Mouse (Mus musculus): ENCODE data around the gene Cldn9. TPM values are rescaled to one million over a fixed set of nuclear protein-coding genes. Genes with fewer than 3 reads are reported as not detected.

Cldn9 gene
- polyA plus RNA-seq, 1 experiment = 0.10 TPM

DNA sequence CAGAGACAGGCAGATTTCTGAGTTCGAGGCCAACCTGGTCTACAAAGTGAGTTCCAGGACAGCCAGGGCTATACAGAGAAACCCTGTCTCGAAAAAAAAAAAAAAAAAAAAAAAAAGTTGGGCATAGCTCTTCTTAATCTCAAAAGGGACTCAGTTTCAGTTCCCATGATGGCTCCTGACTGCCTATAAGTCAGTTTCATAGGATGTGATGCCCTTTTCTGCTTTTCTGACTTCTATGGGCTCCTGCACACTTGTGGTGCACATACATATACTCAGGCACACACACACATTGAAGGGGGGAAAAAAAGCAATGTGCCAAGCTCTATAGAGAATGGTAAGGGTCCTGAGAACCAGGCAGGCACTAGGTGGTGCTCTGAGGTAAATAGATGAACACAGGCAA, 30.5 kb downstream of the Cldn9 start:
- 75% methylated on average over 2 of the region's 2 CpGs for WGBS
- no peaks in the 10 kb centered on the region; the same call in 1 of the 2 replicates for H3K27me3 ChIP-seq (ENCODE audit: control insufficient read depth, insufficient read depth, low read length)
- TF ChIP-seq CTCF (IDR thresholded peaks at IDR 0.05; ENCODE audit: extremely low read depth, insufficient read length, insufficient replicate concordance, low read depth, low read length) (no peak), POLR2A (IDR thresholded peaks at IDR 0.05; ENCODE audit: low read depth, low read length) (no peak)
- no peak overlapping the region for H3K27ac ChIP-seq (ENCODE audit: insufficient read depth, low read depth, low read length)
- no peaks in the 10 kb centered on the region for H3K36me3 ChIP-seq (ENCODE audit: control insufficient read depth, insufficient read depth, low read length)
- H3K4me1 ChIP-seq (ENCODE audit: control insufficient read depth, insufficient read depth, insufficient read length, low read length) = no peaks in the 10 kb centered on the region
- H3K4me3 ChIP-seq (ENCODE audit: low read depth, low read length) = no peak overlapping the region

DNA sequence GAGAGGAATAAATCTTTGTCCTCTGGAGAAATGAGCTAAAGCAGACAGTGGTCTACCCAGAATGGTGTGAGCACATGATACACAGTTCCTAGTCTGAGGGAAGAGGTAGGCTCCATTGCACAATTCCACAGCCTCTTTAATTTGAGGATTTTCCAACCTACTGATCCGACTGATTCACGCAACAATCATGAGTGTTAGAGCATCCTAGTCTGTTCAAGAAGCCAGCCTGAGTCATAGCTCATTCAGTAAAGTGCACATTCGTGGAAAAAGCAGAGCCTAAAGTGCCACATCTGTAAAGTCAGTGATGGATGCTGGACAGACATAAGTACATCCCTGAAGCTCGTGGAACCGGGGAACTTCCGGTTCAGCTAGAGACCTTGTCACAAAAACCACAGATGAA, 32.5 kb downstream of the Cldn9 start:
- Histone ChIP-seq H3K4me3 (ENCODE audit: low read depth, low read length) (no peak overlapping the region), H3K27ac (ENCODE audit: insufficient read depth, low read depth, low read length) (no peak overlapping the region), H3K27me3 (ENCODE audit: control insufficient read depth, insufficient read depth, low read length) (no peaks in the 10 kb centered on the region; the same call in 1 of the 2 replicates), H3K4me1 (ENCODE audit: control insufficient read depth, insufficient read depth, insufficient read length, low read length) (no peaks in the 10 kb centered on the region), H3K36me3 (ENCODE audit: control insufficient read depth, insufficient read depth, low read length) (no peaks in the 10 kb centered on the region)
- TF ChIP-seq CTCF (IDR thresholded peaks at IDR 0.05; ENCODE audit: extremely low read depth, insufficient read length, insufficient replicate concordance, low read depth, low read length) (no peak), POLR2A (IDR thresholded peaks at IDR 0.05; ENCODE audit: low read depth, low read length) (no peak)
- 64% methylated on average over 6 of the region's 6 CpGs for WGBS

DNA sequence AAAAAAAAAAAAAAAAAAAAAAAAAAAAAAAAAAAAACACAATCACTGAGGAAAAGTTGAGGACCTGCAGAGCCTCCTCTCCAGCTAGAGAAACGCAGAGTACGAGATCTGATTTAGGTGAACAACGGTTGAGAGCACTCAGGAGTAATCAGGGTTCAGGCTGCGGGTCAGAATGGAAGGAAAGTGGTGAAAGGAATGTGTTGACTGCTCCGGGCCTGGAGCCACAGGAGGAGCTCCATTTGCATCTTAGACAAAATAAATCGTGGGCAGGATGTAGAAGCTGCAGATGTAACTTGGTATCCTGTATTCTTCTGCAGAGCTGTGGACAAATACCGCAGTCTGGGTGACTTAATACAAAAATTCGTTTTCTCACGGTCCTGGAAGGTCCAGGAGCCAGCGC, 37.9 kb downstream of the Cldn9 start:
- Histone ChIP-seq H3K27me3 (ENCODE audit: control insufficient read depth, insufficient read depth, low read length) (peaks cover 18% of the 10 kb centered on the region), H3K4me3 (ENCODE audit: low read depth, low read length) (no peak overlapping the region), H3K4me1 (ENCODE audit: control insufficient read depth, insufficient read depth, insufficient read length, low read length) (peaks cover 7% of the 10 kb centered on the region; the same call in 1 of the 2 replicates), H3K27ac (ENCODE audit: insufficient read depth, low read depth, low read length) (no peak overlapping the region), H3K36me3 (ENCODE audit: control insufficient read depth, insufficient read depth, low read length) (no peaks in the 10 kb centered on the region)
- WGBS = 62% methylated on average over 10 of the region's 10 CpGs
- TF ChIP-seq CTCF (IDR thresholded peaks at IDR 0.05; ENCODE audit: extremely low read depth, insufficient read length, insufficient replicate concordance, low read depth, low read length) = no peak
- no peak for TF ChIP-seq POLR2A (IDR thresholded peaks at IDR 0.05; ENCODE audit: low read depth, low read length)

DNA sequence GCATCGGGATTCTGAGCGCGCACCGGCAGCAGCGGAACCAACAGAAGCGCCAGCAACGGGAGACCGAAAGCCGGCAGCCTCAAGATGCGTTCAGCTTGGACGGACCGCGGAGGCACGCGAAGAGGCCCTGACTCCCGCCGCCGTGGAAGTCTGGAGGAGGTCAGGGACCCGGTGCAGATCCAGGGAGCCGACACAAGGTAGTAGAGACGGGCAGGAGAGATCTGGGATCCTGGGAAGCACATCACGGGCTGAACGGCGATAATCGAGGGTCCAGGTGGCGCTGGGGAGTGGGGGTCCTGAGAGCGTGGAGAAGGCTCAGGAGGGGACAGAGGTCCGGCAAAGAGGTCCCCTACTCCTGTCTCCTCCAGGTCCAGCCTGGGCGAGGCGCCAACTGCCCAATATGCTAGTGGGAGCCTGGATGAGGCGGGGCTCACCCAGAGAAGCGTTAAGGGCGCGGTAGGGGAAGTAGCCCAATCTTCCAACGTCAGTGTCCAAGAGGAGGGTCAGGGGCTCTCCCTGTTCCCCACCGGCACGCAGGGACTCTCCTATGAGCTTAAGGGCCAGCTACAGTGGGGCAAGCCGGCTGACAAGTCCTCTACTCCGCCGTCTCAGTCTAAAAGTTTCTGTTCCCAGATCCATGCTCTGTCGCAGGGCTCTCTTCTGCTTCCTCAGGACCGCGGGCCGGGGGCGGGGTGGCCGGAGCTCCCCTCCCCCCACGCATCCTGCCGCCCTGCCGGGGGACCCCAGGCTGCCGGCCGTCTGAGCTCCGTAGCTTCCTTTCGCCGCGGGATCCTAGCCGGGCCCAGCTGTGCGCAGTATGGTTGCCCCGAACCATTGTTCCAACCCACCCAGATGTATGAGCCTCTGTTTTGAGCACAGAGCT, 39.0 kb downstream of the Cldn9 start, which contains the start of gene Mmp25:
Gene Mmp25, minus strand, starts transcription at position 665 of the 883 bp plus-strand sequence.
- Histone ChIP-seq H3K27ac (ENCODE audit: insufficient read depth, low read depth, low read length) (no peak within 1 kb of the TSS; the same call in 1 of the 2 replicates), H3K4me1 (ENCODE audit: control insufficient read depth, insufficient read depth, insufficient read length, low read length) (peaks cover 7% of the 10 kb centered on the region; the same call in 1 of the 2 replicates), H3K36me3 (ENCODE audit: control insufficient read depth, insufficient read depth, low read length) (no peaks in the 10 kb centered on the region), H3K4me3 (ENCODE audit: low read depth, low read length) (peak within 1 kb of the TSS; percentile 52), H3K27me3 (ENCODE audit: control insufficient read depth, insufficient read depth, low read length) (peaks cover 18% of the 10 kb centered on the region)
- TF ChIP-seq CTCF (IDR thresholded peaks at IDR 0.05; ENCODE audit: extremely low read depth, insufficient read length, insufficient replicate concordance, low read depth, low read length) = no peak
- no peak for TF ChIP-seq POLR2A (IDR thresholded peaks at IDR 0.05; ENCODE audit: low read depth, low read length)
- 4% methylated on average over 58 of the region's 58 CpGs for WGBS

Other genes starting within 250 kb of the Cldn9 start
- gene Vmn2r117, start 204.3 kb downstream of the Cldn9 start, polyA plus RNA-seq (2012; rRNA removed) = not detected in 2 replicates
- gene Zfp213, start 119.8 kb downstream of the Cldn9 start, polyA plus RNA-seq (2012; rRNA removed) = 6.4 and 7.8 TPM in 2 replicates
- 5.4 and 6.8 TPM in 2 replicates for gene Zfp13, start 84.5 kb downstream of the Cldn9 start, polyA plus RNA-seq (2012; rRNA removed)
- gene Zscan10, start 83.2 kb downstream of the Cldn9 start, polyA plus RNA-seq (2012; rRNA removed) = not detected in 2 replicates
- gene Mmp25, start 38.7 kb downstream of the Cldn9 start, polyA plus RNA-seq (2012; rRNA removed) = 1.5 and 1.6 TPM in 2 replicates
- 5.2 and 6.0 TPM in 2 replicates for gene Bicdl2, start 23.5 kb downstream of the Cldn9 start, polyA plus RNA-seq (2012; rRNA removed)
- gene Hcfc1r1, start 10.4 kb downstream of the Cldn9 start, polyA plus RNA-seq (2012; rRNA removed) = 106 and 251 TPM in 2 replicates
- gene Thoc6, start 10.1 kb downstream of the Cldn9 start, polyA plus RNA-seq (2012; rRNA removed) = 12.4 and 19.8 TPM in 2 replicates
- 27.9 and 30.9 TPM in 2 replicates for gene Tnfrsf12a, start 6.6 kb downstream of the Cldn9 start, polyA plus RNA-seq (2012; rRNA removed)
- 0.10 and 0.95 TPM in 2 replicates for gene Cldn6, start 4.8 kb downstream of the Cldn9 start, polyA plus RNA-seq (2012; rRNA removed)
- gene 1520401A03Rik, start 38.8 kb upstream of the Cldn9 start, polyA plus RNA-seq (2012; rRNA removed) = not detected in 2 replicates
- 25.0 and 42.3 TPM in 2 replicates for gene Pkmyt1, start 42.3 kb upstream of the Cldn9 start, polyA plus RNA-seq (2012; rRNA removed)
- gene Paqr4, start 56.8 kb upstream of the Cldn9 start, polyA plus RNA-seq (2012; rRNA removed) = 112 and 152 TPM in 2 replicates
- 1.5 and 2.9 TPM in 2 replicates for gene Kremen2, start 61.8 kb upstream of the Cldn9 start, polyA plus RNA-seq (2012; rRNA removed)
- 16.5 and 34.1 TPM in 2 replicates for gene Flywch1, start 87.6 kb upstream of the Cldn9 start, polyA plus RNA-seq (2012; rRNA removed)
- 6.3 and 6.6 TPM in 2 replicates for gene Flywch2, start 102.1 kb upstream of the Cldn9 start, polyA plus RNA-seq (2012; rRNA removed)
- gene Srrm2, start 106.5 kb upstream of the Cldn9 start, polyA plus RNA-seq (2012; rRNA removed) = 197 and 439 TPM in 2 replicates
- gene Elob, start 145.1 kb upstream of the Cldn9 start, polyA plus RNA-seq (2012; rRNA removed) = 352 and 591 TPM in 2 replicates
- gene Prss33, start 152.0 kb upstream of the Cldn9 start, polyA plus RNA-seq (2012; rRNA removed) = 0.27 and 0.77 TPM in 2 replicates
- gene Prss32, start 159.8 kb upstream of the Cldn9 start, polyA plus RNA-seq (2012; rRNA removed) = 166 and 292 TPM in 2 replicates
- gene Prss41, start 160.1 kb upstream of the Cldn9 start, polyA plus RNA-seq (2012; rRNA removed) = 0.56 and 3.4 TPM in 2 replicates
- gene Prss21, start 184.0 kb upstream of the Cldn9 start, polyA plus RNA-seq (2012; rRNA removed) = not detected in 2 replicates
- not detected in 2 replicates for gene Dcpp1, start 196.8 kb upstream of the Cldn9 start, polyA plus RNA-seq (2012; rRNA removed)
- not detected in 2 replicates for gene Dcpp2, start 196.9 kb upstream of the Cldn9 start, polyA plus RNA-seq (2012; rRNA removed)
- gene Dcpp3, start 233.4 kb upstream of the Cldn9 start, polyA plus RNA-seq (2012; rRNA removed) = not detected in 2 replicates